Mouse (Mus musculus): ENCODE results near the gene Bco1. TPM values are rescaled to one million over a fixed set of nuclear protein-coding genes. Genes with fewer than 3 reads are reported as not detected.

Gene Bco1
- total RNA-seq, 2 experiments from 2014 or later: not detected

Other genes with a start within 250 kb of the Bco1 start
- 10 to 100 TPM; 12.2 to 12.6 TPM for gene Cmc2, start 174.4 kb upstream of the Bco1 start, total RNA-seq (2021)
- gene Cenpn, start 174.1 kb upstream of the Bco1 start, total RNA-seq (2021): 1 to 10 TPM; 1.5 to 2.4 TPM
- 10 to 100 TPM; 35.0 to 37.5 TPM for gene Atmin, start 152.5 kb upstream of the Bco1 start, total RNA-seq (2021)
- 1 to 10 TPM; 9.5 to 9.7 TPM for gene 1700030J22Rik, start 116.9 kb upstream of the Bco1 start, total RNA-seq (2021)
- gene Gcsh, start 102.3 kb upstream of the Bco1 start, total RNA-seq (2021): 10 to 100 TPM; 49.1 to 55.1 TPM
- under 1 TPM; 0.14 TPM for gene Pkd1l2, start 13.4 kb upstream of the Bco1 start, total RNA-seq (2021)
- 10 to 100 TPM; 17.6 to 18.6 TPM for gene Gan, start 62.3 kb downstream of the Bco1 start, total RNA-seq (2021)
- gene Cmip, start 161.2 kb downstream of the Bco1 start, total RNA-seq (2021): 100 to 1,000 TPM; 330 to 332 TPM

Measured in layer of hippocampus, postnatal 14 days (tissue).